Mouse (Mus musculus): ENCODE results near the gene Cyp4a32.

DNA sequence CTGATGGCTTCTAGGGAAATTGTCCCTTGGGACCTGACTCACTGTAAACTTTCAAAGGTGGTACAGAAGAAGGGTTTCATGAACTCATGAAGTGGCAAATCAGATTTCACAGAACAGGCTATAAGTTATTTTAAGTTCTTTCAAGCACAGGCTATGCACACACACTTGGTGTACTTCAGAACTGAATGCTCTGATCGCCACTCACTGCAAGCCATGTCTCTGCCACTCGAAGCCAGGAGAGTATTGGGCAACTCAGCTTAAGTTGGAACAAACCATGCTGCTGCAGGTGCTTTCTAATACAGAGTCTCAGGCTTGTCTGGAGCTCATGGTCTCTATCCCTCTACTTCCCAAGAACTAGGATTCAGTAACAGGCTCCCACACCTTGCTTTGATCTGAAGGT lies 25.0 kb upstream of the Cyp4a32 start:
- TF ChIP-seq CTCF (IDR thresholded peaks at IDR 0.05; ENCODE audit: extremely low read depth, insufficient read depth, insufficient read length, insufficient replicate concordance) (no peak), POLR2A (IDR thresholded peaks at IDR 0.05; ENCODE audit: low read depth, low read length) (no peak)

Measured in spleen, adult 2 months (tissue).